Mouse (Mus musculus) megakaryocyte, embryonic 14.5 days (primary cell): Measurements from ENCODE around the gene Fam173a. TPM values are rescaled to one million over a fixed set of nuclear protein-coding genes. Genes with fewer than 3 reads are reported as not detected.

Experiments
- H3K27me3 ChIP-seq: replicated peaks from 2 replicates; pipeline ENCODE3; 2012; ENCODE audit warnings: inconsistent platforms
- H3K36me3 ChIP-seq: replicated peaks from 2 replicates; pipeline ENCODE3; 2012; ENCODE audit warnings: low read length, inconsistent platforms, mixed read lengths
- H3K4me1 ChIP-seq: 2 replicates; pipeline ENCODE4 v1.6.1; 2012; ENCODE audit warnings: inconsistent platforms
- H3K4me3 ChIP-seq: replicated peaks from 2 replicates; pipeline ENCODE3; 2012; ENCODE audit warnings: moderate library complexity, mild to moderate bottlenecking, inconsistent platforms
- H3K9me3 ChIP-seq: 2 replicates; pipeline ENCODE4 v1.6.1; 2012; ENCODE audit warnings: inconsistent platforms
- FLI1 ChIP-seq: IDR thresholded peaks from 2 replicates; pipeline ENCODE4 v1.6.1; 2012; ENCODE audit warnings: low read length, inconsistent platforms, mixed read lengths
- GATA1 ChIP-seq: IDR thresholded peaks from 3 replicates; pipeline ENCODE4 v1.6.1; 2012; ENCODE audit warnings: mixed read lengths, low read length, inconsistent platforms, borderline replicate concordance
- polyA plus RNA-seq: library from polyadenylated mRNA; stranded (reverse); fragments of >175 nt; gene quantifications from 2 replicates; pipeline ENCODE4 v1.2.3, GENCODE M21; 2012; ENCODE audit warnings: low replicate concordance; ENCODE audit not compliant: insufficient read depth

Gene Fam173a
- polyA plus RNA-seq, 1 experiment, result 23.4 TPM

- no peak for TF ChIP-seq GATA1
- TF ChIP-seq FLI1, result no peak
- peaks cover 78% of the 10 kb centered on the region for H3K36me3 ChIP-seq
- H3K27me3 ChIP-seq, result no peaks in the 10 kb centered on the region
- peaks cover 85% of the 10 kb centered on the region for H3K4me1 ChIP-seq
- H3K4me3 ChIP-seq, result peak overlapping the region; percentile 76
- no peaks in the 10 kb centered on the region for H3K9me3 ChIP-seq
These were observed 42.6 kb upstream of the Fam173a start for GRCm38 (mm10) chr17:25835301-25835700.

- Histone ChIP-seq H3K36me3 (peaks cover 78% of the 10 kb centered on the region), H3K4me3 (peak overlapping the region; percentile 97), H3K9me3 (no peaks in the 10 kb centered on the region), H3K27me3 (no peaks in the 10 kb centered on the region), H3K4me1 (peaks cover 85% of the 10 kb centered on the region)
- TF ChIP-seq GATA1 (no peak), FLI1 (no peak)
These were observed 42.0 kb upstream of the Fam173a start for GRCm38 (mm10) chr17:25834595-25835222.

GRCm38 (mm10) chr17:25833961-25834594, 41.4 kb upstream of the Fam173a start:
- Histone ChIP-seq H3K27me3 (no peaks in the 10 kb centered on the region), H3K9me3 (no peaks in the 10 kb centered on the region), H3K36me3 (peaks cover 77% of the 10 kb centered on the region), H3K4me3 (peak overlapping the region; percentile 97), H3K4me1 (peaks cover 86% of the 10 kb centered on the region)
- no peak for TF ChIP-seq GATA1
- no peak for TF ChIP-seq FLI1

- Histone ChIP-seq H3K27me3 (no peaks in the 10 kb centered on the region), H3K9me3 (no peaks in the 10 kb centered on the region), H3K36me3 (peaks cover 72% of the 10 kb centered on the region), H3K4me1 (peaks cover 88% of the 10 kb centered on the region), H3K4me3 (peak within 1 kb of the TSS; percentile 97)
- no peak for TF ChIP-seq FLI1
- no peak for TF ChIP-seq GATA1
These were observed 40.6 kb upstream of the Fam173a start, which contains the start of gene Stub1 for GRCm38 (mm10) chr17:25833291-25833663. TSS of gene Stub1 (minus strand) at chr17:25833404.

GRCm38 (mm10) chr17:25832436-25833290, 40.0 kb upstream of the Fam173a start:
- peaks cover 88% of the 10 kb centered on the region for H3K4me1 ChIP-seq

GRCm38 (mm10) chr17:25831451-25832281, 39.0 kb upstream of the Fam173a start:
- peaks cover 72% of the 10 kb centered on the region for H3K36me3 ChIP-seq
- H3K4me1 ChIP-seq, result peaks cover 88% of the 10 kb centered on the region
- no peak for TF ChIP-seq GATA1
- no peak for TF ChIP-seq FLI1
- peak overlapping the region; percentile 97 for H3K4me3 ChIP-seq
- H3K27me3 ChIP-seq, result no peaks in the 10 kb centered on the region
- no peaks in the 10 kb centered on the region for H3K9me3 ChIP-seq

More at GRCm38 (mm10) chr17:25832436-25833290, 40.0 kb upstream of the Fam173a start:
- Histone ChIP-seq H3K36me3 (peaks cover 72% of the 10 kb centered on the region), H3K4me3 (peak overlapping the region; percentile 97), H3K9me3 (no peaks in the 10 kb centered on the region), H3K27me3 (no peaks in the 10 kb centered on the region)
- TF ChIP-seq FLI1 (peak; percentile 92), GATA1 (no peak)

- H3K4me3 ChIP-seq, result peak overlapping the region; percentile 97
These were observed 38.2 kb upstream of the Fam173a start for GRCm38 (mm10) chr17:25830806-25831431.

GRCm38 (mm10) chr17:25830200-25830753, 37.6 kb upstream of the Fam173a start:
- H3K4me3 ChIP-seq, result peak overlapping the region; percentile 44
- H3K4me1 ChIP-seq, result peaks cover 88% of the 10 kb centered on the region
- TF ChIP-seq FLI1, result no peak
- TF ChIP-seq GATA1, result no peak
- no peaks in the 10 kb centered on the region for H3K9me3 ChIP-seq
- no peaks in the 10 kb centered on the region for H3K27me3 ChIP-seq
- peaks cover 72% of the 10 kb centered on the region for H3K36me3 ChIP-seq

More at GRCm38 (mm10) chr17:25830806-25831431, 38.2 kb upstream of the Fam173a start:
- Histone ChIP-seq H3K4me1 (peaks cover 88% of the 10 kb centered on the region), H3K36me3 (peaks cover 72% of the 10 kb centered on the region), H3K9me3 (no peaks in the 10 kb centered on the region), H3K27me3 (no peaks in the 10 kb centered on the region)
- no peak for TF ChIP-seq FLI1
- no peak for TF ChIP-seq GATA1

- H3K36me3 ChIP-seq, result peaks cover 69% of the 10 kb centered on the region
- peaks cover 88% of the 10 kb centered on the region for H3K4me1 ChIP-seq
- H3K27me3 ChIP-seq, result no peaks in the 10 kb centered on the region
- peak overlapping the region; percentile 93 for H3K4me3 ChIP-seq
- TF ChIP-seq GATA1 (no peak), FLI1 (no peak)
- H3K9me3 ChIP-seq, result no peaks in the 10 kb centered on the region
These were observed 36.9 kb upstream of the Fam173a start for GRCm38 (mm10) chr17:25829558-25830017.
